Mouse (Mus musculus): ENCODE results near the gene Fam171b.

Gene Fam171b

GRCm38 (mm10) chr2:83812483-83813272 lies at the start of gene Fam171b:
TSS of gene Fam171b (plus strand) at chr2:83812636.
- DNase-seq (ENCODE audit: low spot score), result peak; percentile 69

GRCm38 (mm10) chr2:83766058-83766457 lies 46.4 kb upstream of the Fam171b start:
- DNase-seq (ENCODE audit: low spot score), result no peak

GRCm38 (mm10) chr2:83766878-83767277 lies 45.6 kb upstream of the Fam171b start:
- DNase-seq (ENCODE audit: low spot score), result no peak

- no peak for DNase-seq (ENCODE audit: low spot score)
These were observed 44.0 kb upstream of the Fam171b start for GRCm38 (mm10) chr2:83768311-83769047.

GRCm38 (mm10) chr2:83771155-83771812 lies 41.2 kb upstream of the Fam171b start:
- peak; percentile 60 for DNase-seq (ENCODE audit: low spot score)

GRCm38 (mm10) chr2:83791330-83792073 lies 20.9 kb upstream of the Fam171b start:
- DNase-seq (ENCODE audit: low spot score), result no peak

GRCm38 (mm10) chr2:83792102-83792501 lies 20.3 kb upstream of the Fam171b start:
- DNase-seq (ENCODE audit: low spot score), result no peak

- no peak for DNase-seq (ENCODE audit: low spot score)
These were observed 16.7 kb upstream of the Fam171b start for GRCm38 (mm10) chr2:83795766-83796165.

- no peak for DNase-seq (ENCODE audit: low spot score)
These were observed 14.4 kb upstream of the Fam171b start for GRCm38 (mm10) chr2:83797902-83798497.

GRCm38 (mm10) chr2:83813273-83813892 lies 947 bp downstream of the Fam171b start:
- no peak for DNase-seq (ENCODE audit: low spot score)

GRCm38 (mm10) chr2:83814009-83814408 lies 1.6 kb downstream of the Fam171b start:
- DNase-seq (ENCODE audit: low spot score), result peak; percentile 28

- no peak for DNase-seq (ENCODE audit: low spot score)
These were observed 3.7 kb downstream of the Fam171b start for GRCm38 (mm10) chr2:83816147-83816546.

GRCm38 (mm10) chr2:83825161-83825560 lies 12.7 kb downstream of the Fam171b start:
- no peak for DNase-seq (ENCODE audit: low spot score)

- DNase-seq (ENCODE audit: low spot score), result no peak
These were observed 16.6 kb downstream of the Fam171b start for GRCm38 (mm10) chr2:83828895-83829539.

GRCm38 (mm10) chr2:83832903-83833302 lies 20.5 kb downstream of the Fam171b start:
- DNase-seq (ENCODE audit: low spot score), result no peak

GRCm38 (mm10) chr2:83835313-83836070 lies 23.1 kb downstream of the Fam171b start:
- no peak for DNase-seq (ENCODE audit: low spot score)

GRCm38 (mm10) chr2:83848495-83848894 lies 36.1 kb downstream of the Fam171b start:
- DNase-seq (ENCODE audit: low spot score), result no peak

- DNase-seq (ENCODE audit: low spot score), result no peak
These were observed 41.0 kb downstream of the Fam171b start for GRCm38 (mm10) chr2:83853423-83853822.

- no peak for DNase-seq (ENCODE audit: low spot score)
These were observed 43.8 kb downstream of the Fam171b start for GRCm38 (mm10) chr2:83856236-83856635.

Data from urinary bladder, postnatal 14 days (tissue).